Mouse (Mus musculus) ES-Bruce4 (cell line): ENCODE results near the gene Esrrg.

ENCODE experiments used
- CTCF ChIP-seq: IDR thresholded peaks from one replicate; pipeline ENCODE4 v1.8.1; 2011; ENCODE audit warnings: low read depth, low read length
- EP300 ChIP-seq: IDR thresholded peaks from 2 replicates; pipeline ENCODE4 v1.6.1; 2011; ENCODE audit warnings: low read depth, low read length; ENCODE audit not compliant: insufficient read depth
- POLR2A ChIP-seq: IDR thresholded peaks from one replicate; pipeline ENCODE4 v1.8.1; 2011; ENCODE audit warnings: low read length; ENCODE audit not compliant: insufficient read depth

DNA sequence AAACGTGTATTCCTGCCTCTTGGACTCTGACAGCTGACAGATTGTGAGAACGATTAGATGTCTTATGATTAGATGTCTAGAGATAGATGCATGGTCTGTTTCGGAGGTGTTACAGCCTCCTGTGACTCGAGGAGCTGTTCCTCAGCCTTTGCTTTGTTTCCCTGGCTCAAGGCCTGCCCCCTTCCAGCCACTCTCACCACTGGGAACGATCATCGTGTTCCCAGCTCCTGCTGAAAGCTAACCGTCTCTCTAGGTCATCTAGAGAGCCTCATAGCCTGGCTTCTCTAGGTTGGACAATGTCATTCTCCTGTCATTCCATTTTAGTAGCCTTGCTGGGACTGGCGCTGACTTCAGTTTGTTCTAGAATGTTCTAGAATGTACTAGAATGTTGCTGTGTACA, 233.0 kb downstream of the Esrrg start:
- TF ChIP-seq CTCF (no peak), POLR2A (no peak), EP300 (no peak)
